Mouse (Mus musculus): ENCODE results near the gene Cd209g. TPM values are rescaled to one million over a fixed set of nuclear protein-coding genes. Genes with fewer than 3 reads are reported as not detected.
"Not testable (repeated sequence)": the region's sequence is repeated elsewhere in the genome, so short reads cannot be mapped to it uniquely, and the experiment has no call there.

The Cd209g gene
- polyA plus RNA-seq (2014; fragmentation: Nextera tagmentation; extraction: Ambion mirVana): not detected in 2 replicates

DNA sequence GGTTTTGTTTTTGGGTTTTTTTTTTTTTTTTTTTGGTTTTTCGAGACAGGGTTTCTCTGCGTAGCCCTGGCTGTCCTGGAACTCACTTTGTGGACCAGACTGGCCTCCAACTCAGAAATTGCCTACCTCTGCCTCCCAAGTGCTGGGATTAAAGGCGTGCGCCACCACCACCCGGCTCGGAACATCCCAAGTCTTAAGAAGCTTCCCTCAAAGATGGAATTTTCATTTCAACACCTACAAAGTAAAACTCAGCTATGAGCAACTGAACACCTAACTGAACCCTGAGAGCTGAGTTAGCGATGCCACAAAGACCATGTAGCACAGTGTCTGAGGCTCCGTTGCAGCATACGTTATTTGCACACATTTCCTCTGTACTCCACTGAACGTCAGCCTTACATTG is at the start of gene Cd209g:
TSS of gene Cd209g (plus strand) at position 301 of the 400 bp plus-strand sequence.
- WGBS: 83% methylated on average over 10 of the region's 10 CpGs
- DNase-seq (ENCODE audit: low spot score): no peak
- Histone ChIP-seq H3K4me3 (ENCODE audit: low read depth, low read length) (no peak within 1 kb of the TSS), H3K36me3 (replicated peaks; ENCODE audit: control insufficient read depth, insufficient read depth, low read depth, low read length) (no peaks in the 10 kb centered on the region), H3K4me2 (ENCODE audit: low read depth, low read length) (no peak within 1 kb of the TSS), H3K27ac (replicated peaks; ENCODE audit: low read depth, low read length) (no peak within 1 kb of the TSS), H3K27me3 (ENCODE audit: control insufficient read depth, insufficient read depth, low read length) (no peaks in the 10 kb centered on the region), H3K4me1 (ENCODE audit: control insufficient read depth, insufficient read depth, low read length) (no peaks in the 10 kb centered on the region), H3K9me3 (replicated peaks; ENCODE audit: control insufficient read depth, low read length) (no peaks in the 10 kb centered on the region), H3K9ac (replicated peaks; ENCODE audit: low read length) (no peak within 1 kb of the TSS)
- no peak for ATAC-seq (replicated peaks; ENCODE audit: insufficient number of reproducible peaks, low FRiP score, low TSS enrichment, low read depth)

DNA sequence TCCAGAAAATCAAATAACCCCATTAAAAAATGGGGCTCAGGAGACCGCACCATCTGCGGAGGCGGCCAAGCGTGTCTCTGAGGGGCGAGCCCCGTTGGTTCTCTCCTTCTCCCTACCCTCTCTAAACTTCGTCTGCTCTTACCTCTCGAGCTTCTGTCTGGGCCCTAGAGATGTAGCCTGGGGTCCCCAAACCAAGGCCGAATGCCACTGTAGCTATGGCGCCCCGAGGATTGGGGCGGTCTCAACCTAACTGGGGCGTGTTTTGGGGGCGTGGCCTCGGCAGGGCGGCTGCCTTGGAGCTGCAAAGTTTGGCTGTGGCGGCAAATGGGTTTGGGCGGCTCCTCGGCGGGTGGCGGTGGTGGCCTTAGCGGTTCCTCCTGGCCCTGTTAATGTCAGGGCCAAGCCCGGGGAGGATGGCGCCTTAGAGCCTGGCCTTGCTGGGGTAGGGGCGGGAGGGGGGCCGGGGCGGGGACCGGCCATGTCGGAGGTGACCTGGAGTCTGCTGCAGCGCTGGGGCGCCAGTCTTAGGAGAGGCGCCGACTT is 46.6 kb upstream of the Cd209g start:
- not testable (repeated sequence) for DNase-seq (ENCODE audit: low spot score); H3K27ac ChIP-seq (replicated peaks; ENCODE audit: low read depth, low read length); H3K4me2 ChIP-seq (ENCODE audit: low read depth, low read length); H3K4me1 ChIP-seq (ENCODE audit: control insufficient read depth, insufficient read depth, low read length); H3K9me3 ChIP-seq (replicated peaks; ENCODE audit: control insufficient read depth, low read length); H3K36me3 ChIP-seq (replicated peaks; ENCODE audit: control insufficient read depth, insufficient read depth, low read depth, low read length); H3K27me3 ChIP-seq (ENCODE audit: control insufficient read depth, insufficient read depth, low read length); H3K4me3 ChIP-seq (ENCODE audit: low read depth, low read length); H3K9ac ChIP-seq (replicated peaks; ENCODE audit: low read length); ATAC-seq (replicated peaks; ENCODE audit: insufficient number of reproducible peaks, low FRiP score, low TSS enrichment, low read depth)
- 46% methylated on average over 30 of the region's 33 CpGs for WGBS

DNA sequence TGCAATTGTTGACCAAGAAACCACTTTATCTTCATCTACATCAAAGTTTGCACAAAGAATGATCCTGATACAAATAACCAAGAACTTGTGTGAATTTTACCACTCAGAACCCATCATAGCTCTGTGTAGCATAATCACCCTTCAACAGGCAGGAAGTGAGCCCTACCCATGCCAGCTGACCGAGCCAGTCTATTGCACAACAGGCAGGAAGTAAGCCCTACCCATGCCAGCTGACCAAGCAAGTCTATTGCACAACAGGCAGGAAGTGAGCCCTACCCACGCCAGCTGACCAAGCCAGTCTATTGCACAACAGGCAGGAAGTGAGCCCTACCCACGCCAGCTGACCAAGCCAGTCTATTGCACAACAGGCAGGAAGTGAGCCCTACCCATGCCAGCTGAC is 45.4 kb upstream of the Cd209g start:
- H3K4me3 ChIP-seq (ENCODE audit: low read depth, low read length); H3K27me3 ChIP-seq (ENCODE audit: control insufficient read depth, insufficient read depth, low read length); H3K9ac ChIP-seq (replicated peaks; ENCODE audit: low read length); DNase-seq (ENCODE audit: low spot score); ATAC-seq (replicated peaks; ENCODE audit: insufficient number of reproducible peaks, low FRiP score, low TSS enrichment, low read depth); H3K27ac ChIP-seq (replicated peaks; ENCODE audit: low read depth, low read length); H3K9me3 ChIP-seq (replicated peaks; ENCODE audit: control insufficient read depth, low read length); H3K36me3 ChIP-seq (replicated peaks; ENCODE audit: control insufficient read depth, insufficient read depth, low read depth, low read length); H3K4me1 ChIP-seq (ENCODE audit: control insufficient read depth, insufficient read depth, low read length); H3K4me2 ChIP-seq (ENCODE audit: low read depth, low read length): not testable (repeated sequence)
- 94% methylated on average over 3 of the region's 3 CpGs for WGBS

DNA sequence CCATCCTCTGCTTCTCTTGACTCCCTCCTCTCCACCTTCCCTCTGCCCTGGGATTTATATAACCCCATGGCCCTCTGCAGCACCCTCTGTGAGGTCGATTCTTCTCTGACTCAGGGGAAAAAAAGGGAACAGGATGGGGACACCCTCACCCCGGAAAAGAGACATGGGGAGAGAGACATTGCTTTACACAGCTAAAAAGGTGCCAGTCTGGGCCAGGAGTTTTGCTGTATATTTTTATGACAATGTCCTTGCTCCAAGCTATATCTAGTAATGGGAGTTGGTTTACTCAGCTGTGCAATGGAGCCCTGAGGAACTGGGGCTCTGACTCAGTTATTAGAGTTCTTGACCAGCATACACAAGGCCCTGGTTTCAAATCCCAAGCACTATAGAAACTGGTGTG is 28.2 kb upstream of the Cd209g start, which contains the start of gene Cd209f:
TSS of gene Cd209f (minus strand) at position 101 of the 400 bp plus-strand sequence.
- not testable (repeated sequence) for H3K27ac ChIP-seq (replicated peaks; ENCODE audit: low read depth, low read length); DNase-seq (ENCODE audit: low spot score); H3K36me3 ChIP-seq (replicated peaks; ENCODE audit: control insufficient read depth, insufficient read depth, low read depth, low read length); ATAC-seq (replicated peaks; ENCODE audit: insufficient number of reproducible peaks, low FRiP score, low TSS enrichment, low read depth); H3K9me3 ChIP-seq (replicated peaks; ENCODE audit: control insufficient read depth, low read length); H3K4me2 ChIP-seq (ENCODE audit: low read depth, low read length); H3K27me3 ChIP-seq (ENCODE audit: control insufficient read depth, insufficient read depth, low read length); H3K4me3 ChIP-seq (ENCODE audit: low read depth, low read length); H3K4me1 ChIP-seq (ENCODE audit: control insufficient read depth, insufficient read depth, low read length); H3K9ac ChIP-seq (replicated peaks; ENCODE audit: low read length)
- WGBS: 80% methylated on average over 1 of the region's 2 CpGs

DNA sequence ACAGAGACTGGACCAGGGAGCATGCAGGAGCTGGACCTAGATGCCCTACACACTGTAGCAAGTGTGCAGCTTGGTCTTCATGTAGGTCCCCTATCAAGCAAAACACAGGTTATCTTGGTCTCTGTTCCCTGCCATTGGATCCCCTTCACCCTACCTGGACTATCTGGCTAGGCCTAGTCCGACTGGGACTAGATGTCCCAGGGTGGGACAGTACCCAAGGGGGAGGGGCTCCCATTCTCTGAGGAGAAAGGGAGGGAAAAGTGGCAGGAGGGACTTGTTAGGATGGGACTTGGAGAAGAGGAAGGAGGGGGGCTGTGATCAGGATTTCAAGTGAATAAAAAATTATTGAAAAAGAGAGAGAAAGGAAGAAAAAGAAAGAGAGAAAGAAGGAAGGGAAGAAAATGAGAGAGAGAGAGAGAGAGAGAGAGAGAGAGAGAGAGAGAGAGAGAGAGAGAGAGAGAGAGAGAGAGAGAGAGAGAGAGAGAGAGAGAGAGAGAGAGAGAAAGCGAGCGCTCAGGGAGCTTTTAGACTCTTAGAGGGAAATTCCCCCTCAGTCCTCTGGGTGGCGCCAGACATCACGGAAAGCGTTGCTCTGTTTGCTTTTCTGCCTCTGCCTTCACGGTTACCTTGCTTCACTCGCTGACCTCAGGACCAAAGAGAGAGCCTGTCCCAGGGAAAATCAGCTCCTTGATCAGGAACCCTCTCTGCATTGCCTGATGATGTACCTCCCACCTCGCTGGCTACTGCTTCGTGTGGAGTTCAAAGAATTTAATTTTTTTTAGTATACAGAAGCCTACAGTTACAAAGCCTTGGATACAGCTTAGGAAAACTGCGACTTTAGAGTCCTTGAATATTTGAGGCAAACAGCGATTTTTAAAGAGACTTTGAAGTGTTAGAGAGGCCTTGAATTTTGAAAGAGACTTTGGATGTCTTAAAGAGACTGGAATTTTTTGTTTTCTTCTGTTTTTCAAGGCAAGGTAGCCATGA is 6.1 kb downstream of the Cd209g start:
- H3K9ac ChIP-seq (replicated peaks; ENCODE audit: low read length): no peak overlapping the region
- no peaks in the 10 kb centered on the region for H3K36me3 ChIP-seq (replicated peaks; ENCODE audit: control insufficient read depth, insufficient read depth, low read depth, low read length)
- no peaks in the 10 kb centered on the region for H3K9me3 ChIP-seq (replicated peaks; ENCODE audit: control insufficient read depth, low read length)
- H3K27ac ChIP-seq (replicated peaks; ENCODE audit: low read depth, low read length): no peak overlapping the region
- H3K4me2 ChIP-seq (ENCODE audit: low read depth, low read length): no peak overlapping the region
- DNase-seq (ENCODE audit: low spot score) (peak; percentile 90), ATAC-seq (replicated peaks; ENCODE audit: insufficient number of reproducible peaks, low FRiP score, low TSS enrichment, low read depth) (peak; percentile 76)
- H3K4me1 ChIP-seq (ENCODE audit: control insufficient read depth, insufficient read depth, low read length): no peaks in the 10 kb centered on the region
- no peak overlapping the region for H3K4me3 ChIP-seq (ENCODE audit: low read depth, low read length)
- 11% methylated on average over 12 of the region's 12 CpGs for WGBS
- H3K27me3 ChIP-seq (ENCODE audit: control insufficient read depth, insufficient read depth, low read length): no peaks in the 10 kb centered on the region

DNA sequence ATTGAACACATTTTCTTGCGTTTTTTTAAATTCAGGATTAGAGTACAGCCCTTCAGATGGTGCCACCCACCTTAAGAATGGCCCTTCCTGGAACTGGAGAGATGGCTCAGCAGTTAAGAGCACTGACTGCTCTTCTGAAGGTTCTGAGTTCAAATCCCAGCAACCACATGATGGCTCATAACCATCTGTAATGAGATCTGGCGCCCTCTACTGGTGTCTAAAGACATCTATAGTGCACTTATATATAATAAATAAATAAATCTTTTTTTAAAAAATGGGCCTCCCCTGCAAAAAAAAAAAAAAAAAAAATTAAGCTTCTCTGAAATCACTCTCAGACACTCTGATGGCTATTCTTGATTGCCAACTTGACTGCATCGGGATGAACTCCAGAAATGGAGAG is 7.8 kb downstream of the Cd209g start:
- Histone ChIP-seq H3K4me1 (ENCODE audit: control insufficient read depth, insufficient read depth, low read length) (no peaks in the 10 kb centered on the region), H3K27ac (replicated peaks; ENCODE audit: low read depth, low read length) (no peak overlapping the region)
- 61% methylated on average over 3 of the region's 3 CpGs for WGBS

DNA sequence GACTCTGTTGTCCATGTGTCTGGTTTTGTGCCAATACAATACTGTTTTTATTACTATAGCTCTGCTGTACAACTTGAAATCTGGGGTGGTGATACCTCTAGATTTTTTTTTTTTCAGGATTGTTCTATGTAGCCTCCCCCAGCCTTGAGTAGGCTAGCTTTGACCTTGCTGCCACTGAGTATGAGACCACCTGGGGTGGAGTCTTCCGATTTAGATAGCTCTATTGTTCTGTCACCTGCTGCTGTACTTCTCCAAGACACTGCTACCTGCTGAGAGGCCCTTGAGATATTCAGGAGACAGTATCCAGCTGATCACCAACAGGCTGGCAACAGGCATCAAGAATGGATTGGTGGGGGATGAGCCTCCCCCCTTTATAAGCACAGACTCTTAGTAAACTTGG is 13.4 kb downstream of the Cd209g start:
- H3K4me2 ChIP-seq (ENCODE audit: low read depth, low read length): no peak overlapping the region
- no peak overlapping the region for H3K4me3 ChIP-seq (ENCODE audit: low read depth, low read length)
- no peak for DNase-seq (ENCODE audit: low spot score)
- 36% methylated on average over 1 of the region's 1 CpGs for WGBS
- no peak for ATAC-seq (replicated peaks; ENCODE audit: insufficient number of reproducible peaks, low FRiP score, low TSS enrichment, low read depth)
- no peaks in the 10 kb centered on the region for H3K27me3 ChIP-seq (ENCODE audit: control insufficient read depth, insufficient read depth, low read length)
- H3K27ac ChIP-seq (replicated peaks; ENCODE audit: low read depth, low read length): no peak overlapping the region
- H3K9me3 ChIP-seq (replicated peaks; ENCODE audit: control insufficient read depth, low read length): no peaks in the 10 kb centered on the region; the same call in 1 of the 2 replicates
- no peaks in the 10 kb centered on the region for H3K36me3 ChIP-seq (replicated peaks; ENCODE audit: control insufficient read depth, insufficient read depth, low read depth, low read length)
- H3K9ac ChIP-seq (replicated peaks; ENCODE audit: low read length): no peak overlapping the region
- H3K4me1 ChIP-seq (ENCODE audit: control insufficient read depth, insufficient read depth, low read length): no peaks in the 10 kb centered on the region

More for the DNA sequence above, 7.8 kb downstream of the Cd209g start:
- Histone ChIP-seq H3K27me3 (ENCODE audit: control insufficient read depth, insufficient read depth, low read length) (no peaks in the 10 kb centered on the region), H3K9me3 (replicated peaks; ENCODE audit: control insufficient read depth, low read length) (no peaks in the 10 kb centered on the region), H3K9ac (replicated peaks; ENCODE audit: low read length) (no peak overlapping the region), H3K4me2 (ENCODE audit: low read depth, low read length) (no peak overlapping the region), H3K4me3 (ENCODE audit: low read depth, low read length) (no peak overlapping the region), H3K36me3 (replicated peaks; ENCODE audit: control insufficient read depth, insufficient read depth, low read depth, low read length) (no peaks in the 10 kb centered on the region)
- DNase-seq (ENCODE audit: low spot score): peak; percentile 34
- no peak for ATAC-seq (replicated peaks; ENCODE audit: insufficient number of reproducible peaks, low FRiP score, low TSS enrichment, low read depth)

DNA sequence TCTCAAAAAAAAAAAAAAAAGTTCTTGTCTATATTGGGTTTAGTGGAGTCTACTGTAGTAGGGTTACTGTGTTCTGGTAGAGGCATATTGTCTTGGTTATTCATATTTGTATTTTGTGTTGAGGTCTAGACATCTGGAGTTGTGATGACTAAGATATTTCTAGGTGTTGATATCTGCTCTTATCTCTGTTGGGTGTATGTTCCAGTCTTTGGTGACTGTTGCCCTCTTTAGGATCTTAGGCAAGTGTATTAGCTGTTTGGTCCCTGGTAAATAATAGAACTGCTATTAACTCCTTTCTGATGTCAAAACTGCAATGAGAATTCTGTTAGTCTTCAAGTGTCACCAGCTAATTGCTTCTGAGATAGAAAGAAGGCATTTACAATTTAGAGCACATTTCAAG is 21.0 kb downstream of the Cd209g start:
- no peak for ATAC-seq (replicated peaks; ENCODE audit: insufficient number of reproducible peaks, low FRiP score, low TSS enrichment, low read depth)
- Histone ChIP-seq H3K27ac (replicated peaks; ENCODE audit: low read depth, low read length) (no peak overlapping the region), H3K4me3 (ENCODE audit: low read depth, low read length) (no peak overlapping the region), H3K9ac (replicated peaks; ENCODE audit: low read length) (no peak overlapping the region), H3K27me3 (ENCODE audit: control insufficient read depth, insufficient read depth, low read length) (no peaks in the 10 kb centered on the region), H3K4me2 (ENCODE audit: low read depth, low read length) (no peak overlapping the region), H3K36me3 (replicated peaks; ENCODE audit: control insufficient read depth, insufficient read depth, low read depth, low read length) (no peaks in the 10 kb centered on the region), H3K4me1 (ENCODE audit: control insufficient read depth, insufficient read depth, low read length) (no peaks in the 10 kb centered on the region), H3K9me3 (replicated peaks; ENCODE audit: control insufficient read depth, low read length) (no peaks in the 10 kb centered on the region; the same call in 1 of the 2 replicates)
- no peak for DNase-seq (ENCODE audit: low spot score)
